Mouse (Mus musculus) regulatory T cell (primary cell): ENCODE measurements around the gene Tnni1.

ENCODE experiments used
- in situ Hi-C: fragments of 300-600 bp; cut with MboI, MseI; formaldehyde crosslinking; loops from one replicate; pipeline ENCODE4 v1.15.1; 2025; ENCODE audit warnings: high pct_unique_total_duplicates

Gene Tnni1

DNA sequence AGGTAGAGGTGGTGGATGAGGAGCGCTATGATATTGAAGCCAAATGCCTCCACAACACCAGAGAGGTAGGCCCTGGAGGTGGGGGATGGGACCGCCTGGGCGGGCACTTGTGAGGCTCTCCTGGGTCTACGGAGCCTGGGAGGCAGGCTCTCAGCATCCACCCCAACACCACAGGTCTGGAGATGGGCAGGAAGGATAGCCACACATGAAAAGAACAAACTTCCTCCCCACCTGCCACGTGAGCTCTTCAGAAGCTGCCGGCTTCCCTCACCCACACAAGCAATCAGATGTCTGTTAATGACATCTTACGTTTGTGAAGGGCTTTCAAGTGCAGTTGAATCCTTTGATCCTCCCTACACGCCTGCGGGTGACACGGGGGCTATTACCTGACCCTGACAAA lies 28.3 kb downstream of the Tnni1 start:
- in situ Hi-C loops = loop anchor here (25.0 kb wide), 1 partner anchor 1745 kb away; no protein-coding TSS in a partner anchor

DNA sequence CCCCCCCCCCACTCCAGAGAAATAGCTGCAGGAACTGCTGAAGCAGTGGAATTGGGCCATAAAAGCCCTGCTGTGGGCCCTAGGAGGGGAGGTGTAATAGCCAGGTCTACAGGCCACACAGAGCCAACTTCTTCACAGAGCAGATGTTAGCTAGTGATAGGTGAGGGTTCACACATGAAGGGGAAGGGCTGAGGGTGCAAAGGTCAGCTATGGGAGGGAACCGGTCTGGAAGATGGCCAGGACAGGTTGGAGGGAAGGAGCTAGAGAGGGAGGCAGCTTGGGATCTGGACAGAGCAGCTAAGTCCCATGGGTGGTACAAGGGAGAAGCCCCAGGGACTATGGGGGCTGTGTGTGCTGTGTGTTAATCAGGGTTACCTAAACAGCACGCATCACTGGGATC lies 30.9 kb downstream of the Tnni1 start:
- in situ Hi-C loops = loop anchor here (25.0 kb wide), 1 partner anchor 1748 kb away; no protein-coding TSS in a partner anchor

DNA sequence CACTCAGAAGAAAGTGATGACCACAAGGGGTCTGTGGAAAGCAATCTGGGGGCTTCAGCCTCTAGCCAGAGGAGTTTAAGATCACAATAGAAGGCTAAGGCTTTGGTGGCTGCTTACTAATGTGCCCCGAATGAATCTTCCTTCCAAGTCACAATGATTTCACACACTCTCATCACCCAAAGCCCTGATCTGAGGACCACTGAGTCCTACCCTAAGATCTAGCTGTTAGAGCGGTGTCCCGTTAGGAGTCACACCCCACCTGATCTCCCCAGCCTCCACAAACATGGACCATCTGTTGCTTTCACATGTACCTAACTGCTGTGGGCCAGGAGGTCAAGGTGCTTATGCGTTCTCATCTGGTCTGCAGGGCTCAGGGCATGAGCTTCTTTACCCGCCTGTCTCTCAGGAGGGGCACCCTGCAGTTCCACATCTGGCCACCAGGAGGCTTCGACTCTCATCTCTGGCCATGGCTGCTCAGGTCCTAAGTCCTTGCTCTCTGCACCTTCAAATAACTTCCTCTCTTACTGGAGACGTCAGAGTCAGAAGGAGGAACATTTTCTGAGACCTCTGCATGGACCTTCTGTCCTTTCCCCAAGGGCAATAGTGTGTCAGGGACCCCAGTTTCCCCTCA lies 31.9 kb downstream of the Tnni1 start:
- in situ Hi-C loops = loop anchor here (25.0 kb wide), 1 partner anchor 1749 kb away; no protein-coding TSS in a partner anchor

DNA sequence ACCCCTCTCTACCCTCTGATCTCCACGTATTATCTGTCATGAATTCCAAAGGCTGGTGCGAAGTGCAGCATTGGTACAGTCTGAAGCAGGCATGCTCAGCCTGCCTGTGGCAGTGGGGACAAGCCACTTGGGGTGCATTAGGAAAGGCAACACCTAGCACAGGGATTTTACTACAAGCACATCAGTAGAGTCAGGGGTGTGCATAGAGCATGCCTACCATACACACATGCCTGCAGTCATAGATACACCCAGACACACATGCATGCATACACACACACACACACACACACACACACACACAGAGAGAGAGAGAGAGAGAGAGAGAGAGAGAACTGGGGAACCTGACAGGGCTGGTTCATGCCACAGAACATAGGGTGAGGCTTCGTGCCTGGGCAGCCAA lies 33.0 kb downstream of the Tnni1 start:
- in situ Hi-C loops = loop anchor here (25.0 kb wide), 1 partner anchor 1750 kb away; no protein-coding TSS in a partner anchor

DNA sequence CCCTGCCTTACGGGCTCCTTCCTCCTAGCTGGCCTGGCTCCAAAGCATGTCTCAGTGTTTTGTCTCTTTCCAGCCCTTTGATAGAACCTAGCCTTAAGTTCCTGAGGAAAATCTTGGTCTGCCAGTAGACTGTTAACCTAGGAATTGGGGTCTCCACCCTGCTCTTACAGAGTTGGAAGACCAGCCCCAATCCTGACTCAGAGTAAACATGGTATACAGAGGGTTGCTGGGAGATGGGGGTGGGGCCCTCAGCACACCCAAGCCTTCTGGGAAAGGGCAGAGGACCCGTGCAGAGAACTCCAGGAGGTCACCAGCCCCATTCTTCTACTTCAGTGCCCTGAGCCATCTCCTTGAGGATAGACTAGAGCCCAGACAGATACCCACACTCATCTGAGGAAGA lies 33.4 kb downstream of the Tnni1 start:
- in situ Hi-C loops = loop anchor here (25.0 kb wide), 1 partner anchor 1750 kb away; no protein-coding TSS in a partner anchor

DNA sequence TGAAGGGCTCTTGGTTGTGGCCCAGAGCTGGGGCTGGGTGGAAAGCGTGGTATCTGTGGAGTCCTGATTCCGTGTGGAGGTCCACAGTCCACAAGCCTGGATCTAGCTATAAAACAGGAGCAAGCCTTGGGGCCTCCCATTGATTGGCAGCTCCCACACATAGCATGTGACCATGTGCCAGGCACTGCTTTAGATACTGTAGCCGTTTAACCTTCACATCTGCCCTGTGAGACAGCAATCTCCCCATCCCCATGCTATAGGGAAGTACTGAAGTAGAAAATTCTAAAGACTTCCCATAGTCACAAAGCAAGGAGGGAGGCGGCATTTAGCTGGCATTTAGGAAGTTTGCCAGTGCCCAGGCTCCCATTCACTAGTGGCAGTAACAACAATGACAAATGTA lies 33.8 kb downstream of the Tnni1 start:
- in situ Hi-C loops = loop anchor here (25.0 kb wide), 1 partner anchor 1751 kb away; no protein-coding TSS in a partner anchor

DNA sequence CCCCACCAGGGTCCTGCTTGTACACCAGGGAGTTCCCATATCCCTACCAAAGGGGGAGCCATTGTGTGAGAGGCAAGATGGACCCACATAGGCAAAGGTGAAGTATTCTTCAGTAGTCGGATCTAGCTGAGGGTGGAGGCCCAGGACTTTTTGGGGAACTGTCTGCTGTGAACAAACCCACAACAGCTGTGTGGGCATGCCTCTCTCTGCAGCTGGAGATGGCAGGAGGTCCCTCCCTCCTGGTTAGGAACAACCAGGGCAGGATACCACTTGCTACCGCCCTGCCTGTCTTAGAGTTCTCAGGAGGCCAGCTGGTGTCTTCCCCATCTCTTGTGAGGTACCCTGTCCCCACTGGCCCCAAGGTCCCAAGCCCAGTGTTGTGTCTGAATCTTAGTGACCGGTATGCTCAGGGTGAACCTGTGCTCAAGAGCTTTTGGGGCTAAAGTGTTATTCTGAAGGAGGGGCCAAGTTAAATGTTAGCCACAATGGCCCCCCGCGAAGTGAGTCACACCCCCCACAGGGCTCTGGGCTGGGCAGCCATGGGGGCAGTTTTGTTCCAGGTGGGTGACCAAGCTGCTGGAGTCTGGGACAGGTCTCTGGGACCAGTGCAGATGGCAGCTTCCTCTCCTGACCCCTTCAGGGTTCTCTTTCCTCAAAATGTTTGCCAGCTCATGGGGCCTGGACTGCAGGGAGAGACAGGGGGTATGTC lies 34.6 kb downstream of the Tnni1 start:
- in situ Hi-C loops = loop anchor here (25.0 kb wide), 1 partner anchor 1752 kb away; no protein-coding TSS in a partner anchor

DNA sequence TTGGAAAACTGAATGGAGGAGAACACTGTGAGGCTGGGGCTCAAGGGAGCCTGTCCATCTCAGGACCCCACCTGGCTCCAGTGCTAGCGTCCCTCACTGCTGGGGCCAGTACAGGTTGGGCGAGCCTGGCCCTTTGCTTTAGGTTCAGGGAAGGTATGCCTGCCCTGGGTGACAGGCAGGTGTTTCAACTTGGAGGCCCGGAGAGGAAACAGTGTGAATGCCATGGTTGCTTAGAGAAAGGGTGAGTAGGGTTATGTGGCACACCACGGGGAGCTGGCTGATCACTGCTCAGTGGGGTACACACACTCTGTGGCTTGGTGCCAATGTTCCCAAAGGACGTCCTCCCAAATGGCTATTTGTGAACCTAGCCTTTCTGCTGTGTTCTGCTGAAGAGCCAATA lies 35.3 kb downstream of the Tnni1 start:
- in situ Hi-C loops = loop anchor here (25.0 kb wide), 1 partner anchor 1752 kb away; no protein-coding TSS in a partner anchor

DNA sequence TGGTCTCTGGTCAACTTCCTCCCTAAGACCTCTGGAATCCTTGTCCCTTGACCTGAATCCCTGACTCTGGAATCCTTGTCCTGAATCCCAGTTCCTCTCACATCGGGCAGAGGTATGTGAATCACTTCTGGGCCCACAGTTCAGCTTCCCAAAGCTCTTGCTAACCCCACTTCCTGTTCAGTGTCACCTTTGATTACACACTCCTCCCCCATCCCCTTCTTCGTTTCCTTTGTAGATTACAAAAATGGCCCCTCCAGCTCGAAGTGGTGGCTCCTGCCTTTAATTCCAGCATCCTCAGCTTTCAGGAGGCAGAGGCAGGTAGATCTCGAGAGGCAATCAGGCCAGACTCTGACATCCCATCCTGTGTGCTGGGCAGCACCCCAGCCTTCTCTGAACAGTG lies 38.4 kb downstream of the Tnni1 start:
- in situ Hi-C loops = loop anchor here (25.0 kb wide), 1 partner anchor 1755 kb away; no protein-coding TSS in a partner anchor

DNA sequence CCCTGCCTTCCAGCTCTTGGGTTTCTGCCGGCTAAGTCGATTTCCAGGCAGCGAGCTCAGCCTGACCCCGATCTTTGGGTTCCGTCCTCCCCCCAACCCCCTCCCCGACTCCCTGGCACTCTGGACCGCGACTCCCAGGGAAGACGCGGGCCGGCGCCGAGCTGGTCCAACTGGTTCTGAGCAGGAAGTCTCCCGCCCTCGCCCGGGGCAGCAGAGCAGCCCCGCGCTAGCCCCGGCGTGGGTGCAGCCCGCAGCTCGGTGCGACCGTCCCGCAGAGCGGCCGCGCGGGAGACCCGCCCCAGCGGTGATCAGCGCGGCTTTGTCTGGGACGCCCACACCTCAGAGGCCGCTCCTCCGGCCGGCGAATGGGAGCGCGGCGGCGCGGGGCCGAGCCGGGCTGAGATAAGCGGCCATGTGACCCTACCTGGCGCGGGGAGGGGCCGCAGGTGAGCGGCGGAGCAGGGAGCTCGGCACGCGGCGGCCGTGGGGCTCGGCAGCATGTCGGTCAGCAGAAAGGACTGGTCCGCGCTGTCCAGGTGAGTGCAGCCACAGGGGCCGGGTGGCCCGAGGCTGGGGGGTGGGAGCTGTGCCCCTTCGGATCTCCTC lies 39.4 kb downstream of the Tnni1 start, which contains the start of gene Lad1:
Lad1 (plus strand) TSS at position 118 of the 606 bp plus-strand sequence.
- in situ Hi-C loops = loop anchor here (25.0 kb wide), 1 partner anchor 1756 kb away; no protein-coding TSS in a partner anchor

DNA sequence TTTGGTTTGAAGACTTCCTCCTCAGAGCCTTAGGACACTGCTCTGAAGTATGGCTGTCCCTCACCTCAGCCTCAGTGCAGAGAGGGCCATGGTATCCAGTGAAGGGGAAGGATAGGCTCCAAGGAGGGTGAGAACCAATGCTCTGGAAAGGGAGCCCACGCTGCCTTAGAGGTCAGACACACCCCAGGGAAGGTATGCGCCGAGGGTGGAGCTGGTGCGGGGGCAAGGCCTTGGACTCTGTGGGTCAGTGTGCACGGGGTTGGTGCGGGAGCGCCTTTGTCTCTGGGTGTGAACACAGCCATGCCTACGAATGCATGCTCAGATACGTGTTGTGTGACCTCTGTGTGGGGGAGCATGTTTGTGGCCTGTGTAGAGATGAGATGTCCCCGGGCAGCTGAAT lies 40.8 kb downstream of the Tnni1 start:
- in situ Hi-C loops = loop anchor here (25.0 kb wide), 1 partner anchor 1758 kb away; no protein-coding TSS in a partner anchor

DNA sequence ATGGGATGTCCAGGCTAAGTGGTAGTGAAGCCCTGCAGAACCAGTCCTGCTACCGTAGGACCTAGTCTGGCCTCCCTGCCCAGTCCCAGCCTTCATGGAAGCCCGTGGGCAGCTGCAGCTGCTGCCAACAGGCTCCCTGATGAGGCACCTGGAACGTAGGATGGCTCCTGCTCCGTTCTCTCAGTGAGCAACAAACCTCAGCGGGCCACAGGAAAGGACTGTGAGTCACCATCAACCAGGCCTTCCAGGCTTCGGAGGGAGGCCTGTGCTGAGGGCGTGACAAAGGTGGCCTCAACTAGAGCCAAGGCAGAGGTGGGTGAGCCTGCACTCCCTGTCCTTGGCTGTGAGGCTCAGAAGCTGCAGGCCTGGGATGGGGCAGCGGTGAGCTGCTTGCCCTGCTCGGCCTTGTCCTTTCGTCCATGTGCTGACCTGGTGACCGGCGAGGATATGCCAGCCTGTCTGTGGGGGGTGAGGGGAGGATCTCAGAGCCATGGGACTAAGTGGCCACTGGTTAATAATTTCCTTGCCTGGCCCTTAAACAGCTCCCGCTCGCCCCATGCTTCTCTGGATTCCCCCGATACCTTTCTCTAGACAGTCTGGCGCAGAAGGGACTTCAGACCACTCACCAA lies 41.6 kb downstream of the Tnni1 start:
- in situ Hi-C loops = loop anchor here (25.0 kb wide), 1 partner anchor 1759 kb away; no protein-coding TSS in a partner anchor

DNA sequence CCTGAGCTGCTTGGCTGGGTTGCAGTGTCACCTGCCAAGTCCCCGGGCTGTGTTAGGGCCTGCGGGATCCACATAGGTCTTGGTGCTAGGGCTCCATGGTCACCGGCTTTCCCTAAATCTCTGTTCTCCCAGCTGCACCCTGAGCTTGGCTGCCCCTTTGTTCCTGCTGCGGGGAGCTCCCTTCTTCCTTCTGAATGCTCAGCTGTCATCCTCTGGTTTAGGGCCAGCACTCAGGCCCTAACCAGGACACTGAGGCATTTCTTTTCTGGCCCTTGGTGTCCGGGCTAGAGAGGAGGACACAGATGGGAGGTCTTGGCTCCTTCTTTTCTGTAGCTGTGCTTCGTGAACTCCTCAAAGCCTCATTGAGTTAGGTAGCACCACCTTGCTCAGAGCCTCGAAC lies 42.5 kb downstream of the Tnni1 start:
- in situ Hi-C loops = loop anchor here (25.0 kb wide), 1 partner anchor 1759 kb away; no protein-coding TSS in a partner anchor

DNA sequence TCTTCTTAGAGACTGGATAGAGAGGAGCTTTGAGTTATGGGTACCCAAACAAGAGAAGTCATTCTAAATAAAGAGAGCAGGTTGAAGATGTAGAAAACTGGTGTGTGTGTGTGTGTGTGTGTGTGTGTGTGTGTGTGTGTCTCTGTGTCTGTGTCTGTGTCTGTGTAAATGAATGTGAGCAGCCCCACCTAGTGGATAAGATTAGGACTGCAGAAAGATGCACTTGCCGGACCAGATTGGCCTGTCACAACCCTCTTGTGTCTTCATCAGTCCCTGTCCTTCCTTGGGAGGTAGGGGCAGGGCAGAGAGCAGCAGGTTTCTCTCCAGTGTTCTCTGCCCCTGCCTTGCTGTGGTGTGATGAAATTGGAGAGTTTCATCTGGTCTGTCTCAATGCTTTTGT lies 49.7 kb downstream of the Tnni1 start:
- in situ Hi-C loops = no loop called here

DNA sequence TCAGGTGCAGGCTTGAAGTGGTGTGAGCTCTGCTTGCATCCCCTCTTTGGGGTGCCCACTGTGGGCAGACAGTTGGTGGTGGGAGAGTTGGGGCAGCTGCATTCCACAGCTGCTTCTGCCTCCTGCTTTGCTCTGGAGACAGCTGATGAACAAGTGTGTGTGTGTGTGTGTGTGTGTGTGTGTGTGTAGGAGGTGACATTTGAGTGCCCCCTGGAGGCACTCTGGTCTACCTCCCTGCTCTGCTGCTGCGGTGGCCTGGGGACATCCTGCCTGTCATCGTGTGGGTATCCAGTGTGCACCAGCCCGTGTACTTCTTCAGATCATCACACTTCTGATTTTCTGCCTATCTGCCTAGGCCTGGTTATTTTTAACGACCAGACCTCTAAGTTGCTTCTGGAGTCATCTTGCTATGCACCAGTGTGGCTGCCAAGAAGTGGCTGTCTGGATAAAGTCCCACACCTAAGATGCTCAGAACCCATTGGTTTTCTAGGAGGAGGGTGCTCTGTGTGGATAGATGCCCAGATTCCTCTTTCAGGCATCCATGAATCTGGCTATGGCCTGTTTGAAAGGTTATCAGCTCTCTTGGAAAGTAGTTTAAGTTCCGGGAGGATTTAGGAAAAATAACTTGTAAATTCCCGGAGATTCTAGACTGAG lies 55.1 kb downstream of the Tnni1 start:
- in situ Hi-C loops = loop anchor here (5.0 kb wide), 1 partner anchor 47 kb away; no protein-coding TSS in a partner anchor

DNA sequence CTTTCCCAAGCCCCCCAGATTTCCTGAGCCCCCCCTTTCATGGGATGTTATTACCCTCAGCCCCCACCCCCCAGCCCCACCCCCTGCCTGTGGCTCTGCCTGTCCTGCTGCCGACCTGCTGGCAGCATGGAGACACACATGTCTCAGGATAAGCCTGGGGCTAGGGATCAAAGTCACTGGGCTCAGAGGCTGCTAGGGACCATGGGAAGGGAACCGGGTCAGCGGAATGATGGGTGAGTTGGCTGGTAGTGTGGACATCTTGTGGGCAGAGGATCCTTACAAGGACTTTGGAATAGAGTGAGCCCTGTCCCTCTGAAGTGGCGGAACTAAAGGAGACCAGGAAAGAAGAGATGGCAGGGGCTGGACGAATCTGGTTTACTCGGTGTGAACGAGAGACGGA lies 55.7 kb downstream of the Tnni1 start:
- in situ Hi-C loops = loop anchor here (5.0 kb wide), 1 partner anchor 48 kb away; no protein-coding TSS in a partner anchor

DNA sequence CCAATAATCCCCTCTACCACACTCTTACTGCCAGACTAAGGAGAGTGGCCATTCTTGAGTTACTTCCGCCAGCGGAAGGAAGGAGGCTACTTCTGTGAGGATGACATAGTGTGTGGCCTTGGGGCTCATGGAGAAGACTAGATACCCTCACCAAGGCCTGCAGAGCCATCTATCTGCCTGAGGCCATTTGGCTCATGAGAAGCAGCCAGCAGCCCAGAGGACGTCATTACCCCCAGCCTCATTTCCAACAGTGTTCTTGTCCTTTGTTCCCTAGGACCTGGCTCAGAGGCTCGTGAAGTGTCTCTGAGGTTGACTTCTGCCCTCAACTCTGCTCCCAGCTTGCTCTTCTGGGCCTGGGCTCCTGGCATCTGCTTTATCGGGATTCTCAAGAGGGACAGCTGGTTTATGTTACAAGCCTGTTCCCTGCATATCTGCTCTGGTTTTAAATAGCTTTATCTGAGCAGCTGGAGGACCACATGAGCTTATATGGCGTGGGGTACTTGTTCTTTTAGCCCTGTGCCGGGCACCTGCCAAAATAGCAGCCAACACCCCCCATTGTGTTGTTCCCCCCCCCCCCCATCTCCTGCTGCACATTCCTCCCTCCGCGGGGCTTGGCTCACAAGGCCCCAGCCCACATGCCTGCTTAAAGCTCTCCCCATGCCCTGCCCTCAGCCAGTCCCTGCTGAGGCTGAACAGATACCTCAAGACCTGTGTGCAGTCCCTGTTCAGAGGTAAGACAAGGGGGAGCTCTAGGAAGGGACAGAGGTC lies 56.7 kb downstream of the Tnni1 start, which contains the start of gene Tnnt2:
Tnnt2 (plus strand) TSS at position 639 of the 768 bp plus-strand sequence.
- in situ Hi-C loops = no loop called here

DNA sequence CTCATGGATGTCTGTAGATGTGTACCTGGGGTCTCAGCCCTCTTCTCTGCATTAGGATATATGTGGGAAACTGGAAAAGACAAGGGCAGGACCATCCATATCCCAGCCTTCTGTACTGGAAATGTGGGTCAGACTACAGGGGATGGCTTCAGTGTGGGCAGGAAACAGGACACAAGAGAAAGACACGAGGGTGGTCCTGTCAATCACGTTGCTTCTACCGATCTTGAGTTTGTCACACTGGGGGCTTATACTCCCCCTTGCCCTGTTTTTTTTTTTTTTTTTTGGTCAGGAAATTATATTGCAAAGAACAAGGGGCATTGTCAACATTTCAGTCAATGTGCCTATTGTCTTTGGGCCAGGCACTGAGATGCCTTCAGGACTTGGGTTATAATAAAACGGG lies 59.4 kb downstream of the Tnni1 start:
- in situ Hi-C loops = no loop called here

DNA sequence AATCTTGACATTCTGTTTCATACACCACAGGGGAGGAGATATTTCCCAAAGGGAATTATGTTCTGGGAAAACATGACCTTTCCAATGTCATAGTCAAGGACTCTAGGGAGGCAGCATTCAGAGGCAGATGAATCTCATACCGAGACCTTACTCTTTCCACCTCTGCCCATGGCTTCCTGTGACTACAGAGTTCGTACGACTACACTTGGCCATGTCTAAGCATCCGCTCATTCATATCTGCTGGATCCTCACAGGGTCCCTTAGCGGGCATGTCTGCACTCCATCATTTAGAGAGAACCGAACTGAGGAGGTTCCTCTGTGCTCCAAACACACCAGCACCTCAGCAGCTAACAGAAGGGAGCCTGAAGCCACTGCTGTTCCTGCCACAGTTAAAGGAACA lies 59.8 kb downstream of the Tnni1 start:
- in situ Hi-C loops = no loop called here
